Mouse (Mus musculus) midbrain, embryonic 14.5 days (tissue): ENCODE measurements at regions not wholly inside any gene's neighbourhood (a gene's known extent, or its start where the extent isn't known, plus 50 kb on each side); places are given as distances from the start of the nearest gene placed in this dataset.

ENCODE experiments used
- ATAC-seq: fragments of 200-750 bp; cut with Nextera tagmentation; 2 replicates; pipeline ENCODE4 v1.8.0; 2017; ENCODE audit warnings: moderate number of reproducible peaks, moderate library complexity; ENCODE audit not compliant: low FRiP score, low TSS enrichment
- DNase-seq: peaks from one replicate; pipeline ENCODE4 v3.0.0-alpha.2; 2015
- H3K27ac ChIP-seq: fragments of 300-500 bp; sonication (generic); replicated peaks from 2 replicates; pipeline ENCODE4 v1.5.1; 2014; ENCODE audit warnings: mild to moderate bottlenecking, low read depth, low read length, moderate library complexity
- H3K27me3 ChIP-seq: fragments of 300-500 bp; sonication (generic); 2 replicates; pipeline ENCODE4 v1.6.1; 2014; ENCODE audit warnings: low read length, control low read depth, mixed read lengths; ENCODE audit not compliant: control insufficient read depth, insufficient read depth
- H3K36me3 ChIP-seq: fragments of 300-500 bp; sonication (generic); 2 replicates; pipeline ENCODE4 v1.6.1; 2014; ENCODE audit warnings: low read length, control low read depth; ENCODE audit not compliant: control insufficient read depth, insufficient read depth
- H3K4me1 ChIP-seq: fragments of 300-500 bp; sonication (generic); 2 replicates; pipeline ENCODE4 v1.6.1; 2014; ENCODE audit warnings: mild to moderate bottlenecking, antibody characterized with exemption, low read length, control low read depth; ENCODE audit not compliant: control insufficient read depth, insufficient read depth
- H3K4me2 ChIP-seq: fragments of 300-500 bp; sonication (generic); 2 replicates; pipeline ENCODE4 v1.6.1; 2014; ENCODE audit warnings: mild to moderate bottlenecking, low read length, moderate library complexity
- H3K4me3 ChIP-seq: fragments of 300-500 bp; sonication (generic); replicated peaks from 2 replicates; pipeline ENCODE4 v1.5.1; 2014; ENCODE audit warnings: low read depth, low read length
- H3K9ac ChIP-seq: fragments of 300-500 bp; sonication (generic); replicated peaks from 2 replicates; pipeline ENCODE4 v1.6.1; 2014; ENCODE audit warnings: mild to moderate bottlenecking, low read length, moderate library complexity
- H3K9me3 ChIP-seq: fragments of 300-500 bp; sonication (generic); 2 replicates; pipeline ENCODE4 v1.6.1; 2016; ENCODE audit warnings: low read length, control low read depth, mixed read lengths; ENCODE audit not compliant: control insufficient read depth
- WGBS: fragments of 180-500 bp; shearing (Covaris S2); extraction: QIAGEN DNeasy Blood & Tissue Kit; methylation state at CpG from one replicate; pipeline ENCODE4 v1.1.7; 2014; 5-methylcytosine and 5-hydroxymethylcytosine counted together

DNA sequence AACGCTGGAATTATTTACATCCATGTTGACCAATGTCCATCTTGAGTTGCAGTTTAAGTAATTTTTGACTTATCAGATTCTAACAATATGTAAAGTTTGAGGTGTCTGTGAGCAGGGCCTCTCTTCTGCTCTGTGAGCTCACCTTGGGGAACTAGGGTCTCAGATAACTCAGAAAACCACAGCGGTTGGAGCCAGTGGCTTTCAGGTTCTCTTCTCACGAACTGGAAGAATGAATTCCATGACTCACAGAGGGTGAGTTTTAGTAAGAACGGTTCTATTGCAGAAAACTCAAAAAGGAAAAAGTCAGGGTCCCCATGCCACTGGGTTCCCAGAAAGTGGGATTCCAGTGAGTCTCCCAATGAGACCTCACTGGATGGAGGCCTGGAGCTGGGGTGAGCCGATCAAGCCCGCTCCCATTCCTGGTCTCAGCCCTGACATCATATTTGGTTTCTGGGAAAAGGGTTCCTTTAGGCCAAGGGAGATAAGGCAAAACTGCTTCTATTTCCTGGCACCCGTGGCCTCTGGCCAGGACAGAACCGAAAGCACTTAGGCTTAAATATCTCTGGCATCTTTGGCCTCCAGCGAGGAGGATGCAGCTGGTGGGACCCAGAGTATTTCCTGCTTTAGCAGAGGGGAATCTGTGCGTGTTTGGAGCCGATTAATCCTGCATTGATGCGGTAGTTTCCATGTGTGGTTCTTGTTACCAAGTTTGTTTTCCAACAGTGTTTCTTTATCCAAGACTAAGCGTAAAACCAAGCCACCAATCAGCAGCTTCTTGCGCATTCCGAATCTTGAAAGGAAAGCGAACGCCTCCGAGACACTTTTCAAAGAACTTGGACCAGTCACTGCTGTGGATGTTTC is 62.4 kb upstream of the Osbpl8 start:
- Histone ChIP-seq H3K4me3 (no peak overlapping the region), H3K27ac (no peak overlapping the region), H3K9me3 (no peaks in the 10 kb centered on the region), H3K4me2 (no peak overlapping the region), H3K9ac (no peak overlapping the region), H3K4me1 (peaks cover 7% of the 10 kb centered on the region; the same call in 1 of the 2 replicates), H3K27me3 (no peaks in the 10 kb centered on the region), H3K36me3 (no peaks in the 10 kb centered on the region)
- DNase-seq (no peak), ATAC-seq (no peak)
- 85% methylated on average over 18 of the region's 18 CpGs for WGBS

DNA sequence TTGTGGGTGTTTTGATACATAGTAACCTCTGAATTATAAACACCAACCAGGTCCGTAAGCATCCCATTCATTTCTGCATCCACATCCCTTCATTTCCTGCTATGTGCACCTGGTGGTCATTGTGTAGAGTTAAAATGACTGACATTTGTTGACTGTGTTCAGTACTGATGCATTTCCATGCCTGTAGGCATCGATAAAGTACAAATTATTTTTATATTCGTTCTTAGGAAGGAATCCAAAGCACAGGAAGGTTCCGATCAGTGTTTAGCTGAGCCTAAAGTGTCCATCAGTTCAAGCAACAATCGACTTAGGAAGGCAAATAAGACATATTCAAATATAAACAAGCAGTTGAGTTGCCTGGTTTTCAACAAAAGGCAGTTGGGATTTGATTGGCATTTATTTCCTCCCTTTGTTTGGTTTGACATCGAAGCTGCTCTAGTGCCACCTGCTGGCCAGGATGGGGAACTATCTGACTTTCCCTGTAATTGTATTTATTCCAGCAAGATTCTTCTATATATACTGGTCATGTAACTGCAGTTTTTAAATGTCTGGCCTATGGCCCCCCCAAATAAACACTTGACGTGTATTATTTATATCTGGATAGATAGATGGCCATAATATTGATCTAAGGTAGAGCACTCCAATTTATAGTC is 64.6 kb upstream of the Osbpl8 start:
- no peak overlapping the region for H3K4me3 ChIP-seq
- ATAC-seq (peak; percentile 66; the same call in 1 of the 2 replicates), DNase-seq (peak; percentile 93)
- no peaks in the 10 kb centered on the region for H3K9me3 ChIP-seq
- WGBS: 35% methylated on average over 7 of the region's 7 CpGs
- no peaks in the 10 kb centered on the region for H3K27me3 ChIP-seq
- peaks cover 7% of the 10 kb centered on the region; the same call in 1 of the 2 replicates for H3K4me1 ChIP-seq
- H3K27ac ChIP-seq: peak overlapping the region; percentile 55
- no peaks in the 10 kb centered on the region for H3K36me3 ChIP-seq
- no peak overlapping the region for H3K9ac ChIP-seq
- no peak overlapping the region for H3K4me2 ChIP-seq

DNA sequence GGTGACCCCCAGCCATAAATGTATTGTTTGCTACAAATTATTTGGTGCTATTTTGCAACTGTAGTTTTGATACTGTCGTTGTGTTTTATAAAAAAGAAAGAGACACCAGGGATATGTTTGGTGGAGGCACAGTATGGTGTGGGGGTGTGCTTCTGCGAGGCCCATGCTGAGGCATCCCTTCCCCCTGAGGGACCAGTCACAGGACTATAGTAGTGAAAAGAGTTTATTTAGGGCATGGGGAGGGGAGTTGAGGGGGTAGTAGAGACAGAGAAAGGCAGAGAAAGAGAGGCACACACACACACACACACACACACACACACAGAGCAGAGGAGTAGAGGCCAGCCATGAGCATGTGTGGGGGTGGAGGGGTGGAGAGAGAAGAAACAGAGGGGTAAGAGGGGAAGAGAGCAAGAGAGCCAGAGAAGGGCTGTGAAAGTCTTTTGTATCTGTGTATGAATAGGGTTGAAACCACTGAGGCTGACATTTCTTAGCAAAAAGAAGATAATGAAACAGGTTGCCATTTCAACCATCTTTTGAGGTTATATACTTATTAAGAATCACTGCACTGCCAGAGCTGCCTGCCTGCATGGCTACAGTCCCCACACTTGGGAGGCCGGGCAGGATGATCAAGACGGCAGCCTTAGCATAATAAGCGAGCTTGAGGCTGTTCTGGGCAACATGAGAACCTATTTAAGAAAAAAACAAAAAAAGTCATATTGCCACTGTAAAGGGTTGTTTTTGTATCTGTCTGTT is 65.3 kb upstream of the Osbpl8 start:
- Histone ChIP-seq H3K27ac (peak overlapping the region; percentile 55; the same call in 1 of the 2 replicates), H3K4me3 (no peak overlapping the region), H3K36me3 (no peaks in the 10 kb centered on the region), H3K4me1 (peaks cover 7% of the 10 kb centered on the region; the same call in 1 of the 2 replicates), H3K27me3 (no peaks in the 10 kb centered on the region), H3K9ac (no peak overlapping the region), H3K4me2 (no peak overlapping the region), H3K9me3 (no peaks in the 10 kb centered on the region)
- 51% methylated on average over 5 of the region's 5 CpGs for WGBS
- DNase-seq: peak; percentile 51
- ATAC-seq: peak; percentile 49; the same call in 1 of the 2 replicates

DNA sequence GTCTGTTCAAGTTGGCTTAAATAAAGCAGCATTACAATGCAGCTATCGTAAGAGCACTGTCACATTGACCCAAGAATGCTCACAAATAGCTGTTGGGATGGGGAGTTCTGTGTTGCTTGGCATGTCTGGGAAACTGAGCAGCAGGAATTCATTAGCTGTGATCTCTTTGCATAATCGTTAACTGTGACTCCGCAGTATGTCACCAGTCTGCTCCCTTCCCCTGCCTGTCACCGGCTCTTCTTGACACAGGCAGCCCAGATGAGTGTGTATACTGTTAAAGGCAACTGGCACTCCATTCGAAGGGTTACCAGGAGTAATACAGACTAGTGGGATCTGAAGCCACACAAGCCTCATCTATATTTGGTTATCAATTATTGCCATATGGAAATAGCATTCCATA is 67.3 kb upstream of the Osbpl8 start:
- no peak for ATAC-seq
- no peak overlapping the region for H3K4me3 ChIP-seq
- no peaks in the 10 kb centered on the region for H3K36me3 ChIP-seq
- H3K9ac ChIP-seq: no peak overlapping the region
- DNase-seq: no peak
- 49% methylated on average over 5 of the region's 5 CpGs for WGBS
- H3K27me3 ChIP-seq: no peaks in the 10 kb centered on the region
- no peak overlapping the region for H3K27ac ChIP-seq
- H3K9me3 ChIP-seq: no peaks in the 10 kb centered on the region
- peaks cover 7% of the 10 kb centered on the region; the same call in 1 of the 2 replicates for H3K4me1 ChIP-seq
- no peak overlapping the region for H3K4me2 ChIP-seq

DNA sequence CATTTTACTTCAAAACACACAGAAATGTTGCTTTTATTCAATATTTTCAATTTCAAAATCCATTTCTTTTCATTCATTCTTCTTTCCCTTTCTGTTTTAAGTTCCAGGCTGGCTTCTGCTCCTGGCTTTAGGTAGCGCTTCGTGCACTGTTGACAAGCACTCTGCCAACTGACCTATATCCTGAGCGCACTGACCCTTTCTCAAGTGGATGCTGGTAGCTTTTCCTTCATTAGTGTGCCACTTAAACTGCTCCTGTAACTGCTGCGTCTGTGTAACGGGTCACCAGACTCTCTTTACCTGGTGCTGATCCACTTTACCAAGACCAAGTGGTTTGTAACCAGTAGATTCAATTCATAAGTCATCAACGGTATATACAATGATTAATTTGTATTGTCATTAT is 67.7 kb upstream of the Osbpl8 start:
- H3K27me3 ChIP-seq: no peaks in the 10 kb centered on the region
- H3K9ac ChIP-seq: no peak overlapping the region
- no peak overlapping the region for H3K4me2 ChIP-seq
- 88% methylated on average over 6 of the region's 6 CpGs for WGBS
- H3K36me3 ChIP-seq: no peaks in the 10 kb centered on the region
- H3K4me1 ChIP-seq: peaks cover 7% of the 10 kb centered on the region; the same call in 1 of the 2 replicates
- H3K9me3 ChIP-seq: no peaks in the 10 kb centered on the region
- no peak overlapping the region for H3K4me3 ChIP-seq
- DNase-seq (no peak), ATAC-seq (no peak)
- H3K27ac ChIP-seq: no peak overlapping the region

DNA sequence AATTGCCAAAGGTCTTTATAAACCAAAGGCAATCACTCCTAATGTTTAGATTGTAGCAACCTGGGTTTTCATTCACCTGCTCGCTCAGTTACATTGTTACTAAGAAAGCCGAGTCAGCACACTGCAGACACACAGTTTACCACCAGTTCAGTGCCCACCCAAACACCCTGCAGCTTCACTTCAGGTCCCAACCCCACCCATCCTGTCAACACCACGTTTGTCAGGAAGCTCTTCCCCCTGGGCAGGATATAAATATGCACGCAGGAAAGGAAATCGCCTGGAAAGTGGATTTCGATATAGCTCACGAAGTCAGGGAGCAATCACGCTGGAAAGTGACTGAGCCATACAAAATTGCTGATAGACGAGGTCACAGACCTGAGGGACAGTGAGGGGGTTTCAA is 70.1 kb upstream of the Osbpl8 start:
- ATAC-seq (no peak), DNase-seq (no peak)
- Histone ChIP-seq H3K4me1 (peaks cover 6% of the 10 kb centered on the region; the same call in 1 of the 2 replicates), H3K36me3 (no peaks in the 10 kb centered on the region), H3K27me3 (no peaks in the 10 kb centered on the region), H3K4me2 (no peak overlapping the region), H3K4me3 (no peak overlapping the region), H3K9me3 (no peaks in the 10 kb centered on the region), H3K27ac (no peak overlapping the region), H3K9ac (no peak overlapping the region)
- WGBS: 63% methylated on average over 9 of the region's 9 CpGs

DNA sequence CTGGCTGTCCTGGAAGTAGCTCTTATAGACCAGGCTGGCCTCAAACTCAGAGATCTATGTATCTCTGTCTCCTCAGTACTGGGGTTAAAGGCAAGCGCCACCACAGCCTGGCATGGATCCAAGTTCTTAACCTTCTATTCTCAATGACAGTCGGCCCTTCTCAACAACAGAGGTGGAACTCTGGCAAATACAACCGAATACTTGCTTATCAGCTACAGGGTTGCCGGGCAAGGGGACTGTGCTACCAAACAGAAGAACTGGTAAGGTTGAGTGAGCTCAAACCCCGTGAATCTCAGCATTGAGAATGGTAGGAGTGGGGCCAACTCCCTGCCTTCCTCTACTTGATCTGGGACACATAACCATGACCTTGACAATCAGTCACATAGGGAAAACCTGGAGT is 75.2 kb upstream of the Osbpl8 start:
- no peak for ATAC-seq
- 71% methylated on average over 5 of the region's 5 CpGs for WGBS
- no peak overlapping the region for H3K4me3 ChIP-seq
- H3K36me3 ChIP-seq: no peaks in the 10 kb centered on the region
- H3K9me3 ChIP-seq: no peaks in the 10 kb centered on the region
- no peaks in the 10 kb centered on the region for H3K27me3 ChIP-seq
- H3K4me1 ChIP-seq: no peaks in the 10 kb centered on the region
- H3K27ac ChIP-seq: no peak overlapping the region
- H3K9ac ChIP-seq: no peak overlapping the region
- H3K4me2 ChIP-seq: no peak overlapping the region
- no peak for DNase-seq

DNA sequence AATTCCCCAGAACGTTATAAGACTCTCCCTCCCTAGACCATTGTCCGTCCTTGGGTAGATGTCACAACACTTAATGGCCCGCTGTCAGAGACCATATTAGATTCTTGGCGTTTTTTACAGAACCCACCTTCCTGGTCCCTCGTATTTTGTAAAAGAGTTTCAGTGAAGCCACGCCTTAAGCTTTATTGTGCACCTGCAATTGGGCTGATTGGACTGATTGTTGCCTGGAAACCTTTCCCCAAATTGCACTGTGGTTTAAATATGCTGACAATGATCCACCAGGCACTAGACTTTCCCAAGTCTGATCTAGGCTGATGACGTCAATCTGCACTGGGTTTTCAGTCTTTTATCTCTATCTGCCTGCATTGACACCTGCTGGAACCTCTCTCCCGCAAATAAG is 75.6 kb upstream of the Zdhhc17 start:
- Histone ChIP-seq H3K9ac (no peak overlapping the region), H3K4me1 (peaks cover 3% of the 10 kb centered on the region; the same call in 1 of the 2 replicates), H3K9me3 (no peaks in the 10 kb centered on the region), H3K4me2 (no peak overlapping the region), H3K36me3 (no peaks in the 10 kb centered on the region), H3K27ac (no peak overlapping the region), H3K27me3 (no peaks in the 10 kb centered on the region), H3K4me3 (no peak overlapping the region)
- ATAC-seq: no peak
- WGBS: 87% methylated on average over 8 of the region's 8 CpGs
- DNase-seq: no peak
